Comparison of ENCODE assay signal across 22 mouse cellular contexts in the genomic region with DNA sequence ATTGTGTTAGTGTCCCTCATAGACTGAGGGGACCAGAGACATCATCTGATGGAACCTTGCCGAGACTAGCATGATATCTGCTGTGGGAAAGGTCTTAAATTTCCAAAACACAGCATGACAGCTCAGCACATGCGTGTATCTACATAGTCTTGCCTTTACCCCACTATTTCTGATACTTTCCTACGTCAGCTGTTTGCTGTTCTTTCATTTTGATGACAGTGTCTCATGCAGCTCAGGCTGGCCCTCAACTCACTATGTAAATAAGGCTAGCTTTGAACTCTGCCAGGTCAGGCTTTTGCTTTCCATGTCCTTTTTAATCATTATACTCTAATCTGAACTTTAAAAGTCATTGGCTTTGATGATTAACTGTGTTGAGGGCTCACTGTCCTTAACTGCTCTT. TPM values are rescaled to one million over a fixed set of nuclear protein-coding genes. Genes with fewer than 3 reads are reported as not detected.
"Had no signal": no experiment of that assay in that cellular context is flagged by ENCODE, and none has a peak within 500 bp of the region (broad histone marks: within the 10 kb centered on the region; RNA-seq: fewer than 3 reads in every experiment).

No protein-coding gene starts in this region.

- H3K4me2 ChIP-seq: intestine, embryonic 15.5 days; kidney, embryonic 15.5 days; limb, embryonic 15.5 days; liver, embryonic 15.5 days; lung, embryonic 14.5 days; midbrain, embryonic 12.5 days; neural tube, embryonic 13.5 days had no signal

- H3K27me3 ChIP-seq: intestine, embryonic 15.5 days; kidney, embryonic 15.5 days; limb, embryonic 15.5 days; liver, embryonic 15.5 days; midbrain, embryonic 12.5 days; neural tube, embryonic 13.5 days had no signal

- H3K9ac ChIP-seq: intestine, embryonic 15.5 days; kidney, embryonic 15.5 days; limb, embryonic 15.5 days; liver, embryonic 15.5 days; lung, embryonic 14.5 days; midbrain, embryonic 12.5 days; neural tube, embryonic 13.5 days had no signal

- H3K4me3 ChIP-seq: intestine, embryonic 15.5 days; kidney, embryonic 15.5 days; left cerebral cortex, adult 2 months; limb, embryonic 15.5 days; liver, embryonic 15.5 days; midbrain, embryonic 12.5 days; neural tube, embryonic 13.5 days had no signal

- H3K27ac ChIP-seq: hindbrain, postnatal 0 days; intestine, embryonic 15.5 days; kidney, embryonic 15.5 days; left cerebral cortex, adult 2 months; limb, embryonic 15.5 days; liver, embryonic 15.5 days; midbrain, embryonic 12.5 days; neural tube, embryonic 13.5 days had no signal

- H3K9me3 ChIP-seq: intestine, embryonic 15.5 days; kidney, embryonic 15.5 days; limb, embryonic 15.5 days; liver, embryonic 15.5 days; midbrain, embryonic 12.5 days; neural tube, embryonic 13.5 days had no signal

- DNase-seq: lung, embryonic 14.5 days; lung, postnatal 10 days; lung, postnatal 4 days; retina, postnatal 1 day; right cerebral cortex, postnatal 4 days; spleen, adult 18-20 months; thymus, adult 18-20 months; thymus, postnatal 14 days had no signal

- H3K4me1 ChIP-seq: intestine, embryonic 15.5 days; liver, embryonic 15.5 days had no signal

- ATAC-seq: hindbrain, postnatal 0 days; intestine, embryonic 15.5 days; midbrain, embryonic 16.5 days had no signal

- H3K36me3 ChIP-seq: intestine, embryonic 15.5 days; kidney, embryonic 15.5 days; limb, embryonic 15.5 days; liver, embryonic 15.5 days; midbrain, embryonic 12.5 days; neural tube, embryonic 13.5 days had no signal

RNA-seq across cellular contexts. Expression of a gene that starts 16.6 kb away (rescaled TPM):
- total RNA-seq: hindbrain, postnatal 0 days; layer of hippocampus, postnatal 25 days; left cerebral cortex, adult 2 months; left cerebral cortex, postnatal 14 days; megakaryocyte, adult 5-6 weeks had no signal
- polyA plus RNA-seq: hindbrain, postnatal 0 days; intestine, embryonic 15.5 days; liver, embryonic 15.5 days; lung, embryonic 14.5 days; midbrain, embryonic 16.5 days; neural tube, embryonic 13.5 days; stomach, embryonic 14.5 days; urinary bladder, adult 2 months had no signal
